Mouse (Mus musculus): ENCODE results near the gene Dnajb3. TPM values are rescaled to one million over a fixed set of nuclear protein-coding genes. Genes with fewer than 3 reads are reported as not detected.
A peak's percentile ranks its signal among the peaks of the same experiment; 100 is the strongest.

The Dnajb3 gene
- total and polyA plus RNA-seq, 3 experiments, result 0.16 TPM; not detected in 2

DNA sequence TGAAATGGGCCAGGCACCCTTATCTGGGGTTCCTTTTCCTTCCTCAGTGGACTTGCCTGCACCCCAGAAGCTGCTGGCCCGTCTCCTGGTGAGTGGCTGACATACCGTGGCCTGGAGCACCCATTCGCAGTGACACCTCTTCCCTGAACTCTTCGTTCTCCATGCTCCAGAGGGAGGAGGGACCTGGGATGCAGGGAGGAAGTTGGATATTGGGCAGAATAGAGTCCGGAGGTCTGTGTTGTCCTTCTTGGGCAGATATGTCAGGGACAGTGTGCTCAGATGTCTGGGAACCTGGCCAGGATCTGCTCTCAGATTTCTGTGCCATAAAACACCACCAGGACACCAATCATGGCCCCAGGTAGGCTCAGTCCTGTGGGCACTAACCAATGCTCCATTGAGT is 34.5 kb upstream of the Dnajb3 start:
- H3K9me3 ChIP-seq (replicated peaks), result peaks cover 5% of the 10 kb centered on the region; the same call in 1 of the 2 replicates
- H3K27me3 ChIP-seq (ENCODE audit: insufficient read depth, low read length), result peaks cover 8% of the 10 kb centered on the region; the same call in 1 of the 2 replicates
- DNase-seq (ENCODE audit: low spot score) (no peak), ATAC-seq (ENCODE audit: extremely low read depth, insufficient number of reproducible peaks, low FRiP score, poor library complexity, severe bottlenecking) (no peak)
- H3K4me3 ChIP-seq (ENCODE audit: low read depth, low read length), result no peak overlapping the region
- no peaks in the 10 kb centered on the region for H3K4me1 ChIP-seq (ENCODE audit: insufficient read depth, low read depth, low read length)
- no peaks in the 10 kb centered on the region for H3K36me3 ChIP-seq (replicated peaks)
- TF ChIP-seq GATA1 (IDR thresholded peaks at IDR 0.05; ENCODE audit: borderline replicate concordance, low read length), result no peak
- no peak for TF ChIP-seq GATA2 (IDR thresholded peaks at IDR 0.05; ENCODE audit: borderline replicate concordance, low read depth, low read length)
- TF ChIP-seq POLR2AphosphoS5 (IDR thresholded peaks at IDR 0.05; ENCODE audit: insufficient replicate concordance, low read depth, low read length), result no peak
- TF ChIP-seq TAL1 (conservative IDR thresholded peaks at IDR 0.05; ENCODE audit: low read depth, low read length), result no peak
- no peak for TF ChIP-seq CTCF (IDR thresholded peaks at IDR 0.05; ENCODE audit: low read depth, low read length)

GRCm38 (mm10) chr1:88238771-88239170 is 33.2 kb upstream of the Dnajb3 start:
- TF ChIP-seq TAL1 (conservative IDR thresholded peaks at IDR 0.05; ENCODE audit: low read depth, low read length), result no peak
- no peak; the same call in 1 of the 2 replicates for TF ChIP-seq CTCF (IDR thresholded peaks at IDR 0.05; ENCODE audit: low read depth, low read length)
- TF ChIP-seq GATA2 (IDR thresholded peaks at IDR 0.05; ENCODE audit: borderline replicate concordance, low read depth, low read length), result no peak
- TF ChIP-seq POLR2AphosphoS5 (IDR thresholded peaks at IDR 0.05; ENCODE audit: insufficient replicate concordance, low read depth, low read length), result no peak; the same call in 1 of the 2 replicates
- no peak for TF ChIP-seq GATA1 (IDR thresholded peaks at IDR 0.05; ENCODE audit: borderline replicate concordance, low read length)
- no peaks in the 10 kb centered on the region for H3K4me1 ChIP-seq (ENCODE audit: insufficient read depth, low read depth, low read length)
- H3K36me3 ChIP-seq (replicated peaks), result no peaks in the 10 kb centered on the region
- H3K27me3 ChIP-seq (ENCODE audit: insufficient read depth, low read length), result peaks cover 12% of the 10 kb centered on the region; the same call in 1 of the 2 replicates
- ATAC-seq (ENCODE audit: extremely low read depth, insufficient number of reproducible peaks, low FRiP score, poor library complexity, severe bottlenecking) (no peak), DNase-seq (ENCODE audit: low spot score) (no peak)
- peaks cover 3% of the 10 kb centered on the region; the same call in 1 of the 2 replicates for H3K9me3 ChIP-seq (replicated peaks)
- no peak overlapping the region for H3K4me3 ChIP-seq (ENCODE audit: low read depth, low read length)

GRCm38 (mm10) chr1:88237311-88237710 is 31.7 kb upstream of the Dnajb3 start:
- no peak overlapping the region for H3K4me3 ChIP-seq (ENCODE audit: low read depth, low read length)
- DNase-seq (ENCODE audit: low spot score) (no peak), ATAC-seq (ENCODE audit: extremely low read depth, insufficient number of reproducible peaks, low FRiP score, poor library complexity, severe bottlenecking) (no peak)
- H3K4me1 ChIP-seq (ENCODE audit: insufficient read depth, low read depth, low read length), result no peaks in the 10 kb centered on the region
- H3K36me3 ChIP-seq (replicated peaks), result no peaks in the 10 kb centered on the region
- TF ChIP-seq TAL1 (conservative IDR thresholded peaks at IDR 0.05; ENCODE audit: low read depth, low read length) (no peak), CTCF (IDR thresholded peaks at IDR 0.05; ENCODE audit: low read depth, low read length) (0 out of 2 replicates have a peak, but pooled peaks have one; percentile 1)
- peaks cover 2% of the 10 kb centered on the region; the same call in 1 of the 2 replicates for H3K9me3 ChIP-seq (replicated peaks)
- H3K27me3 ChIP-seq (ENCODE audit: insufficient read depth, low read length), result peaks cover 9% of the 10 kb centered on the region; the same call in 1 of the 2 replicates

DNA sequence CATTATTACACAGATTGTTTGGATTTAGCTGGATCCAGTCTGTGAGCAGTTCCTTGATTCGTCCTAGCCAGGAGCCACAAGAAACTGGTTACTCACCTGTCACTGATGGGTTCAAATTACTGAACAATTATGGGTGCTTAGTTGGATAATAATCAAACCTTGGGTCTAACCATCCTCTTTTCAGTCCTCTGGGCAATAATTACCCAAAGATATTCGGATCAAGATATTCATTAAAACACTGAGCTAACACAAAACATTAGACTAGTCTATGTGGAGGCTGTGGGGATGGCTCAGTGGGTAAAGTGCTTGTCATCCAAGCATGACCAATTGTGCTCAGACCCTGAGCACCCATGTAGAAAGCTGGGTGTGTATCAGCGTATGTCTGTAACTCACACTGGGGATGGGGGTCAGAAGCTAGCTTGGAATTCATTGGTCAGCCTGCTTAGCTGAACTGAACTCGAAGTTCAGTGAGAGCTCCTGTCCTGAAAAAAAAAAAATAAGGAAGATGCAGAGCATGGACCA is 30.4 kb upstream of the Dnajb3 start:
- Histone ChIP-seq H3K4me1 (ENCODE audit: insufficient read depth, low read depth, low read length) (no peaks in the 10 kb centered on the region), H3K36me3 (replicated peaks) (no peaks in the 10 kb centered on the region), H3K27me3 (ENCODE audit: insufficient read depth, low read length) (peaks cover 9% of the 10 kb centered on the region; the same call in 1 of the 2 replicates), H3K9me3 (replicated peaks) (peaks cover 2% of the 10 kb centered on the region; the same call in 1 of the 2 replicates), H3K4me3 (ENCODE audit: low read depth, low read length) (no peak overlapping the region)
- TF ChIP-seq GATA2 (IDR thresholded peaks at IDR 0.05; ENCODE audit: borderline replicate concordance, low read depth, low read length), result no peak
- TF ChIP-seq POLR2AphosphoS5 (IDR thresholded peaks at IDR 0.05; ENCODE audit: insufficient replicate concordance, low read depth, low read length), result no peak
- TF ChIP-seq GATA1 (IDR thresholded peaks at IDR 0.05; ENCODE audit: borderline replicate concordance, low read length), result no peak
- TF ChIP-seq CTCF (IDR thresholded peaks at IDR 0.05; ENCODE audit: low read depth, low read length), result no peak
- TF ChIP-seq TAL1 (conservative IDR thresholded peaks at IDR 0.05; ENCODE audit: low read depth, low read length), result no peak
- no peak for DNase-seq (ENCODE audit: low spot score)
- no peak for ATAC-seq (ENCODE audit: extremely low read depth, insufficient number of reproducible peaks, low FRiP score, poor library complexity, severe bottlenecking)

- Histone ChIP-seq H3K9me3 (replicated peaks) (peaks cover 2% of the 10 kb centered on the region; the same call in 1 of the 2 replicates), H3K27me3 (ENCODE audit: insufficient read depth, low read length) (peaks cover 9% of the 10 kb centered on the region; the same call in 1 of the 2 replicates), H3K4me3 (ENCODE audit: low read depth, low read length) (no peak overlapping the region), H3K36me3 (replicated peaks) (no peaks in the 10 kb centered on the region), H3K4me1 (ENCODE audit: insufficient read depth, low read depth, low read length) (no peaks in the 10 kb centered on the region)
- DNase-seq (ENCODE audit: low spot score), result no peak
- TF ChIP-seq GATA1 (IDR thresholded peaks at IDR 0.05; ENCODE audit: borderline replicate concordance, low read length), result no peak
- no peak; the same call in 1 of the 2 replicates for TF ChIP-seq POLR2AphosphoS5 (IDR thresholded peaks at IDR 0.05; ENCODE audit: insufficient replicate concordance, low read depth, low read length)
- TF ChIP-seq TAL1 (conservative IDR thresholded peaks at IDR 0.05; ENCODE audit: low read depth, low read length), result no peak
- TF ChIP-seq GATA2 (IDR thresholded peaks at IDR 0.05; ENCODE audit: borderline replicate concordance, low read depth, low read length), result no peak
- no peak for TF ChIP-seq CTCF (IDR thresholded peaks at IDR 0.05; ENCODE audit: low read depth, low read length)
- no peak for ATAC-seq (ENCODE audit: extremely low read depth, insufficient number of reproducible peaks, low FRiP score, poor library complexity, severe bottlenecking)
These were observed 29.7 kb upstream of the Dnajb3 start for GRCm38 (mm10) chr1:88235046-88235893.

DNA sequence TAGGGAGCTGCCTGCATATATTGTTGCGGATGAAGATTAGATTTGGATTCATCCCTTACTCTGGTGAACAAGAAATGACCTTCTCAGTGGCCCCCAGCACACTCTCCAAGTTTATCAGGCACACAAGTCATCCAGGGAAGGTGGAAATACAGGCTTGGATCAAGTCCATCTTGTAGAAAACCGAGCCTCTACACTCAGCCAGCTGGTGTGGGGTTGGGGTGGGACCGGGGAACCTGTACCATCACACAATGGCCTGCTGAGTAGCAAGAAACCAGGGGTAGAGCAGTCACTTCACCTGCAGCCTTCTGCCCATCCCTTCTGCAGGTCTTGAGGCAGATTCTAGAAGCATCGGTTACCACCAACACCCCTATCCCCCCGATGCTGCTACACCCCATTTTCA is 29.1 kb upstream of the Dnajb3 start:
- Histone ChIP-seq H3K4me3 (ENCODE audit: low read depth, low read length) (no peak overlapping the region), H3K9me3 (replicated peaks) (peaks cover 2% of the 10 kb centered on the region; the same call in 1 of the 2 replicates), H3K27me3 (ENCODE audit: insufficient read depth, low read length) (peaks cover 9% of the 10 kb centered on the region; the same call in 1 of the 2 replicates), H3K4me1 (ENCODE audit: insufficient read depth, low read depth, low read length) (no peaks in the 10 kb centered on the region), H3K36me3 (replicated peaks) (no peaks in the 10 kb centered on the region)
- ATAC-seq (ENCODE audit: extremely low read depth, insufficient number of reproducible peaks, low FRiP score, poor library complexity, severe bottlenecking), result no peak
- TF ChIP-seq TAL1 (conservative IDR thresholded peaks at IDR 0.05; ENCODE audit: low read depth, low read length) (no peak), CTCF (IDR thresholded peaks at IDR 0.05; ENCODE audit: low read depth, low read length) (no peak), GATA2 (IDR thresholded peaks at IDR 0.05; ENCODE audit: borderline replicate concordance, low read depth, low read length) (no peak), GATA1 (IDR thresholded peaks at IDR 0.05; ENCODE audit: borderline replicate concordance, low read length) (no peak), POLR2AphosphoS5 (IDR thresholded peaks at IDR 0.05; ENCODE audit: insufficient replicate concordance, low read depth, low read length) (no peak)
- no peak for DNase-seq (ENCODE audit: low spot score)

All from G1E (cell line).